Mouse (Mus musculus) G1E (cell line): ENCODE data around the gene Zfp654. TPM values are rescaled to one million over a fixed set of nuclear protein-coding genes. Genes with fewer than 3 reads are reported as not detected.

Experiments used
- ATAC-seq: 2 replicates; pipeline ENCODE4 v1.8.0; 2016; ENCODE audit warnings: mild to moderate bottlenecking; ENCODE audit not compliant: insufficient number of reproducible peaks, poor library complexity, low FRiP score, severe bottlenecking; ENCODE audit errors: extremely low read depth
- DNase-seq: peaks from one replicate; pipeline ENCODE4 v3.0.0; 2012; ENCODE audit warnings: low spot score
- H3K27me3 ChIP-seq: 2 replicates; pipeline ENCODE4 v1.6.1; 2012; ENCODE audit warnings: mild to moderate bottlenecking, low read length, inconsistent platforms; ENCODE audit not compliant: insufficient read depth
- H3K36me3 ChIP-seq: replicated peaks from 2 replicates; pipeline ENCODE3; 2012; ENCODE audit warnings: mild to moderate bottlenecking, inconsistent platforms
- H3K4me1 ChIP-seq: 2 replicates; pipeline ENCODE4 v1.6.1; 2012; ENCODE audit warnings: low read depth, low read length, inconsistent platforms, mixed read lengths; ENCODE audit not compliant: insufficient read depth
- H3K4me3 ChIP-seq: 2 replicates; pipeline ENCODE4 v1.5.1; 2012; ENCODE audit warnings: low read depth, mild to moderate bottlenecking, inconsistent platforms, low read length, moderate library complexity, mixed read lengths
- H3K9me3 ChIP-seq: replicated peaks from 2 replicates; pipeline ENCODE4 v1.6.1; 2012; ENCODE audit warnings: inconsistent platforms
- CTCF ChIP-seq: IDR thresholded peaks from 2 replicates; pipeline ENCODE4 v1.5.1; 2012; ENCODE audit warnings: low read depth, low read length, inconsistent platforms, mixed read lengths
- GATA1 ChIP-seq: IDR thresholded peaks from 2 replicates; pipeline ENCODE4 v1.6.1; 2012; ENCODE audit warnings: borderline replicate concordance, low read length, inconsistent platforms, mixed read lengths
- GATA2 ChIP-seq: IDR thresholded peaks from 2 replicates; pipeline ENCODE4 v1.6.1; 2012; ENCODE audit warnings: low read depth, low read length, inconsistent platforms, borderline replicate concordance
- POLR2AphosphoS5 ChIP-seq: IDR thresholded peaks from 2 replicates; pipeline ENCODE4 v1.6.1; 2012; ENCODE audit warnings: low read depth, low read length, inconsistent platforms; ENCODE audit not compliant: insufficient replicate concordance
- TAL1 ChIP-seq: conservative IDR thresholded peaks from 2 replicates; pipeline ENCODE4 v1.6.1; 2012; ENCODE audit warnings: low read depth, low read length, inconsistent platforms, mixed read lengths
- polyA plus RNA-seq: library from polyadenylated mRNA; stranded (reverse); fragments of >175 nt; gene quantifications from 2 replicates; pipeline ENCODE4 v1.2.3, GENCODE M21; 2012
- total RNA-seq, 2 experiments: library from RNA; stranded (forward) in 1 of 2; stranded (reverse) in 1 of 2; fragments of 200-1000 nt in 1 of 2; fragments of >200 nt in 1 of 2; fragmentation: Nextera tagmentation in 1 of 2; gene quantifications; 2 replicates each; pipeline ENCODE4 v1.2.3; 2014 to 2017

The Zfp654 gene
- total and polyA plus RNA-seq, 3 experiments, result 2.0 to 64.0 (median 30.6) TPM

DNA sequence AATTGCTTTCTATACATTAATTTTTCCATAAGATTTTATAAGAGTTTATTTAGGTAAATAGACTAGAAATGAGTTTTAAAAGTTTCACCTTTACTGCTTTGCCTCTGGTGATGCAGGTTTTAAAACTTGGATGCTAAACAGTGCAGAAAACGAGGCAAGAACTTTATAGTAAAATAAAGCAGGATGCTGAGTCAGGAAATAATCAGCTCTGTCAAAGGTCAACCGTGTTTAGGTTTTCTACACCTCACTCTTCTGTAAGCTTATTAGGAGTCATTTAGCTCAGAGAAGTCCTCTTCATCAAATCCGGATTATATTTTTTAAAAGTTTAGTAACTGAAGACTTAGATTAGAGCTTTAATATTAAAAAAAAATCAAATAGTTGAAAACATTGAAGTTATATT lies 5.5 kb upstream of the Zfp654 start:
- Histone ChIP-seq H3K9me3 (no peaks in the 10 kb centered on the region), H3K36me3 (peaks cover 40% of the 10 kb centered on the region), H3K27me3 (no peaks in the 10 kb centered on the region), H3K4me1 (peaks cover 21% of the 10 kb centered on the region), H3K4me3 (no peak overlapping the region)
- TF ChIP-seq GATA2 (no peak), POLR2AphosphoS5 (no peak), CTCF (no peak), GATA1 (no peak), TAL1 (no peak)
- ATAC-seq, result no peak
- DNase-seq, result no peak

DNA sequence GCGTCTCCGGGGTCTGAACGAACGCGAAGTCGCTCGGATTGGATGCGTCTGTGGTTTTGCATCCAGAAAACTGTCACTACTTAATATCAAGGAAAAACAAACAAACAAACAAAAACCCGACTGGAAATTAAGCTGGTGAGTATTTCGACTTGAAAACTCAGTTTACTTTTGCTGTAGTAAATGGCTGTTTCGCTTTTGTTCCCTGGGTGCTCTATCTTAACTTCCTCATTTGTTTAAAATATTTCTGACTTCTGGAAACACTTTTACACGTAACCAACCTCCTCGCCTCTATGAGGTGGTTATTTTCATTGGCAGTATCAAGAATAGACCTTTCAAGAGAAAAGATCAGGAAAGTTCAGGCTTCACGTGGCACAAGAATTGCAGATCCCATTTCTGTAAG lies 1.4 kb upstream of the Zfp654 start:
- ATAC-seq (no peak), DNase-seq (no peak)
- H3K4me1 ChIP-seq, result peaks cover 24% of the 10 kb centered on the region
- no peaks in the 10 kb centered on the region for H3K27me3 ChIP-seq
- TF ChIP-seq GATA2 (no peak), CTCF (no peak), POLR2AphosphoS5 (no peak), TAL1 (no peak), GATA1 (no peak)
- peak overlapping the region; percentile 94 for H3K4me3 ChIP-seq
- peaks cover 35% of the 10 kb centered on the region for H3K36me3 ChIP-seq
- no peaks in the 10 kb centered on the region for H3K9me3 ChIP-seq

DNA sequence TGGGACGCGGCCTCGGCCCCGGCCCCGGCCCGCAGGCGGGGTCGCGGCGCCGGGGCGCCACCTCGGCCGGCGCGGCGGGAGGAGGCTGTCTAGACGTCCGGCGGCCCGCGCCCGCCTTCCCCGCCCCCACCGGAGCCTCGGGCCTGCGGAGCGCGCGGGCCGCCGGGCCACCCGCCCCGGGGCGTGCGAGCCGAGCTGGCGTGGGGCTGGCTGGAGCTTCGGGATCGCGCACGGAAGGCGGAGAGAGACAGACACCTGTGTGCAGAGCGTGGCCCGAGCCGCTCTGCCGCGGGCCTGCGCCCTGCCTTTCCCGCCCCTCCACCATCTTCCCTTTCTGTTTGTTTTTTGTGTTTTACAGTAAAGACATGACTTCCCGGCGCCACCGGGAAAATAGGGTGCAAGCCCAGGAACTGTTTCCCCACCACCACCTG lies 1.0 kb upstream of the Zfp654 start:
- Histone ChIP-seq H3K27me3 (no peaks in the 10 kb centered on the region), H3K4me3 (peak overlapping the region; percentile 94), H3K9me3 (no peaks in the 10 kb centered on the region), H3K36me3 (peaks cover 33% of the 10 kb centered on the region), H3K4me1 (peaks cover 25% of the 10 kb centered on the region)
- DNase-seq, result peak; percentile 17
- ATAC-seq, result no peak
- no peak for TF ChIP-seq TAL1
- no peak for TF ChIP-seq CTCF
- no peak for TF ChIP-seq GATA2
- no peak for TF ChIP-seq POLR2AphosphoS5
- no peak for TF ChIP-seq GATA1

- no peak for ATAC-seq
- Histone ChIP-seq H3K4me1 (peaks cover 25% of the 10 kb centered on the region), H3K36me3 (peaks cover 23% of the 10 kb centered on the region), H3K4me3 (peak overlapping the region; percentile 94), H3K27me3 (no peaks in the 10 kb centered on the region), H3K9me3 (no peaks in the 10 kb centered on the region)
- TF ChIP-seq GATA1 (no peak), GATA2 (no peak), TAL1 (no peak)
- DNase-seq, result no peak
These were observed 328 bp downstream of the Zfp654 start for GRCm38 (mm10) chr16:64851085-64851562.

GRCm38 (mm10) chr16:64850287-64851084 lies 966 bp downstream of the Zfp654 start:
- H3K4me3 ChIP-seq, result peak overlapping the region; percentile 94
- peaks cover 24% of the 10 kb centered on the region for H3K4me1 ChIP-seq
- H3K9me3 ChIP-seq, result no peaks in the 10 kb centered on the region
- DNase-seq (peak; percentile 32), ATAC-seq (peak; percentile 9; the same call in 1 of the 2 replicates)
- H3K27me3 ChIP-seq, result no peaks in the 10 kb centered on the region
- TF ChIP-seq GATA1 (no peak), GATA2 (no peak), POLR2AphosphoS5 (no peak), TAL1 (no peak), CTCF (no peak)
- peaks cover 22% of the 10 kb centered on the region for H3K36me3 ChIP-seq

DNA sequence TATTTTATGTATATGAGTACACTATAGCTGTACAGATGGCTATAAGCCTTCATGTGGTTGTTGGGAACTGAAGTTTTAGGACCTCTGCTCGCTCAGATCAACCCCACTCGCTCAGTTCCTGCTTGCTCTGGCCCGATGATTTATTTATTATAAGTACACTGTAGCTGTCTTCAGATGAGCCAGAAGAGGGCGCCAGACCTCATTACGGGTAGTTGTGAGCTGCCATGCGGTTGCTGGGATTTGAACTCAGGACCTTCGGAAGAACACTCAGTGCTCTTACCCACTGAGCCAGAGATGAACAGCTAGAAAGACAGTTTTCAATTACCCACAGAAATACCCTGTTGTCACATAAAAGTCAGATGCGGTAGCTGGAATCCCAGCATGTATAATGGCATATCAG lies 5.5 kb downstream of the Zfp654 start:
- no peaks in the 10 kb centered on the region for H3K9me3 ChIP-seq
- DNase-seq, result no peak
- no peak for TF ChIP-seq CTCF
- no peak for TF ChIP-seq TAL1
- no peak for TF ChIP-seq GATA2
- TF ChIP-seq POLR2AphosphoS5, result no peak
- TF ChIP-seq GATA1, result no peak

More for the DNA sequence above, 5.5 kb downstream of the Zfp654 start:
- Histone ChIP-seq H3K4me1 (peaks cover 32% of the 10 kb centered on the region), H3K4me3 (no peak overlapping the region), H3K36me3 (peaks cover 8% of the 10 kb centered on the region), H3K27me3 (no peaks in the 10 kb centered on the region)
- no peak for ATAC-seq
